Mouse (Mus musculus) cortical plate, adult 2 months (tissue): ENCODE measurements around the gene Cacna2d2.

Experiments
- CTCF ChIP-seq: fragments of 200-500 bp; IDR thresholded peaks from 2 replicates; pipeline ENCODE4 v1.5.1; 2011; ENCODE audit warnings: mild to moderate bottlenecking, control low read depth, low read length; ENCODE audit not compliant: insufficient read depth; ENCODE audit errors: extremely low read depth
- POLR2A ChIP-seq: fragments of 200-500 bp; IDR thresholded peaks from 2 replicates; pipeline ENCODE4 v1.6.1; 2011; ENCODE audit warnings: mild to moderate bottlenecking, low read length, control low read depth; ENCODE audit not compliant: insufficient read depth; ENCODE audit errors: extremely low read depth

DNA sequence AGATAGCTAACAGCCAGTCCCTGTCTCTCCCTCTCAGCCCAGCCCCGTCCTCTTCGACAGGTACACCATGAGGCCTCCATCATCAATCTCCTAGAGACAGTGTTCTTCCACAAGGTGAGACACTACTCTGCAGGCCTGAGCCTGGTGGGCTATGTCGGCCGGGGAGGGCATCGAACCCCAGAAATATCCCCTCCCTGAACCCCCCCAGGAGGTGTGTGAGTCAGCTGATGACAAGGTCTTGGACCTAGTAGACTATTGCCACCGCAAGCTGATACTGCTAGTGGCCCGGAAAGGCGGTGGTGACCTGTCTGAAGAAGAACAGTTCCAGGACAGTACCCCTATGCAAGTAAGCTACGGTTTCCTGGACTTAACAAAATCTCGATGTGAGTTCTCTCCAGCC lies 149.4 kb downstream of the Cacna2d2 start:
- TF ChIP-seq POLR2A (no peak), CTCF (no peak)
